Mouse (Mus musculus): ENCODE results near the gene Blmh. TPM values are rescaled to one million over a fixed set of nuclear protein-coding genes. Genes with fewer than 3 reads are reported as not detected.

Blmh gene
- total and polyA plus RNA-seq, 3 experiments: 111 to 116 TPM; not detected in 1

- Histone ChIP-seq H3K9ac (ENCODE audit: control insufficient read depth, low read depth, low read length, poor library complexity, severe bottlenecking) (no peak overlapping the region), H3K36me3 (ENCODE audit: control insufficient read depth in 1 of 2, insufficient read depth in 2 of 2, low read length in 2 of 2) (no peaks in the 10 kb centered on the region), H3K9me3 (replicated peaks; ENCODE audit: insufficient read depth, low read length) (no peaks in the 10 kb centered on the region), H3K27me3 (ENCODE audit: control insufficient read depth in 1 of 2, insufficient read depth in 2 of 2, low read length in 2 of 2) (peaks cover 14 to 17% of the 10 kb centered on the region in 2 experiments), H3K4me1 (ENCODE audit: control insufficient read depth in 1 of 2, insufficient read depth in 2 of 2, low read length in 2 of 2) (no peaks in the 10 kb centered on the region), H3K79me2 (ENCODE audit: control insufficient read depth, insufficient read depth, low read length, poor library complexity) (no peaks in the 10 kb centered on the region), H3K4me3 (ENCODE audit: control insufficient read depth in 1 of 2, insufficient read depth in 1 of 2, low read depth in 2 of 2, low read length in 2 of 2) (no peak overlapping the region), H3K27ac (ENCODE audit: control insufficient read depth, low read depth, low read length) (no peak overlapping the region)
- DNase-seq (ENCODE audit: low read depth, low spot score): no peak
- TF ChIP-seq USF1 (IDR thresholded peaks at IDR 0.05; ENCODE audit: low read depth, low read length) (no peak), ELF1 (IDR thresholded peaks at IDR 0.05; ENCODE audit: low read depth, low read length) (no peak), KAT2A (conservative IDR thresholded peaks at IDR 0.05; ENCODE audit: low read depth, low read length) (no peak), ZNF384 (IDR thresholded peaks at IDR 0.05; ENCODE audit: low read depth, low read length) (no peak), GABPA (IDR thresholded peaks at IDR 0.05; ENCODE audit: low read depth, low read length) (no peak), USF2 (IDR thresholded peaks at IDR 0.05; ENCODE audit: borderline replicate concordance in 1 of 2, insufficient read depth in 1 of 2, low read depth in 1 of 2, low read length in 2 of 2) (no peak), RAD21 (IDR thresholded peaks at IDR 0.05; ENCODE audit: low read depth, low read length) (no peak), SIN3A (IDR thresholded peaks at IDR 0.05; ENCODE audit: low read length) (no peak), CHD2 (IDR thresholded peaks at IDR 0.05; ENCODE audit: low read length) (no peak), BHLHE40 (IDR thresholded peaks at IDR 0.05; ENCODE audit: borderline replicate concordance, low read depth, low read length) (no peak), ETS1 (IDR thresholded peaks at IDR 0.05; ENCODE audit: low read depth, low read length) (no peak), ZKSCAN1 (IDR thresholded peaks at IDR 0.05; ENCODE audit: low read depth, low read length) (no peak), MYB (IDR thresholded peaks at IDR 0.05; ENCODE audit: low read depth, low read length) (no peak), ZC3H11A (IDR thresholded peaks at IDR 0.05; ENCODE audit: low read depth, low read length) (no peak), MEF2A (IDR thresholded peaks at IDR 0.05; ENCODE audit: extremely low read depth, insufficient replicate concordance, low read depth, low read length, poor library complexity, severe bottlenecking) (no peak), RCOR1 (IDR thresholded peaks at IDR 0.05; ENCODE audit: low read depth, low read length) (no peak), MAFK (IDR thresholded peaks at IDR 0.05; ENCODE audit: borderline replicate concordance, low read depth, low read length) (no peak), HCFC1 (IDR thresholded peaks at IDR 0.05; ENCODE audit: low read depth, low read length) (no peak), GATA1 (IDR thresholded peaks at IDR 0.05; ENCODE audit: low read depth, low read length) (no peak), TAL1 (IDR thresholded peaks at IDR 0.05; ENCODE audit: low read length) (no peak)
Observed at GRCm38 (mm10) chr11:77010762-77011475, 86.3 kb downstream of the Blmh start.
